Mouse (Mus musculus) c-Kit-positive CD71-positive TER-119-positive erythroid progenitor cells, embryonic 14.5 days (primary cell): Measurements from ENCODE around the gene Galr3.
A peak's percentile ranks its signal among the peaks of the same experiment; 100 is the strongest.
"Not testable (repeated sequence)": the region's sequence is repeated elsewhere in the genome, so short reads cannot be mapped to it uniquely, and the experiment has no call there.

Source experiments
- DNase-seq: peaks from one replicate; pipeline ENCODE4 v3.0.0-alpha.2; 2013; ENCODE audit warnings: low spot score

The Galr3 gene

DNA sequence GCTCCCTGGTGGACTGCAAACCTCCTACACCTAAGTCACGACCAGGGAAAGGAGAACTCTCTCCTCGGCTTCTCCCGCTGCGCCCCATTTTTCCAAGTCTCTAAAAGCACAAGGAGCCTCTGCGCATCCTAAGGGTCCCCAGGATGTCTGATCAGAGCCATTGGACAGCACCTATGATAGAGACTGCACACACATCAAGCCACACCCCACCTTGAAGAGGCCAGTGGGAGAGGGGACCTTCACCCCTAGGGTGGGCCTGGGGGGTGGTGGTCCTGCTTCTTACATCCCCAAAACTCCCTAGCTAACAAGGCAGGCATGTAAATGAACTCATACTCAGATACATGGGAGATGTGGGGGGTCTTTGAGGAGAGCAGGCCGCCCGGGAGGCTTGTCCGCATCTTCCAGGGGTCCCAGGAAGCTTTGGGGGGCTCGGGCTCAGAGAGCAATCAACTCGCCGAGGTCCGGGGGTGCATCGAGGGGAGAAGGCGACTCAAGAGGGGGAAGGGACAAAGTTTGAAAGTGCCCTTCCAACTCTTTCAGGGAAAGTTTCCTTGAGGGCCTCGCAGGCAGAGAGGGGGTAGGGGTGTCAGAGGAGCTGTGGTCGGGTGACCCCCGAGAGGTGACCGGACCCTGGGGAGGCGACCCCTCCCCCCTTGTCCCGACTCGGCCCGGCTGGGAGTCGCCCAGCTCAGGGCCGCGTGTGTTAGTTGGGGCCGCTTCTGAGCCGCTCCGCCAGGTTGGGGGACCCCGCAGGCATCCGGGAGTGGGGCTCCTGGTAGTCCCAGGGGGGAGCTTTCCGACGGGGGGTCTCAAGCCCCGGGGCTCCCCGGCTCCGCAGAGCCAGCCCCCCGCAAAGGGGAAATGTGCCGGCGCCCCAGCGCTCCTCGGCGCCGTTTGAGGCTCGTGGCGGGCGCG, 14.1 kb upstream of the Galr3 start:
- no peak for DNase-seq

DNA sequence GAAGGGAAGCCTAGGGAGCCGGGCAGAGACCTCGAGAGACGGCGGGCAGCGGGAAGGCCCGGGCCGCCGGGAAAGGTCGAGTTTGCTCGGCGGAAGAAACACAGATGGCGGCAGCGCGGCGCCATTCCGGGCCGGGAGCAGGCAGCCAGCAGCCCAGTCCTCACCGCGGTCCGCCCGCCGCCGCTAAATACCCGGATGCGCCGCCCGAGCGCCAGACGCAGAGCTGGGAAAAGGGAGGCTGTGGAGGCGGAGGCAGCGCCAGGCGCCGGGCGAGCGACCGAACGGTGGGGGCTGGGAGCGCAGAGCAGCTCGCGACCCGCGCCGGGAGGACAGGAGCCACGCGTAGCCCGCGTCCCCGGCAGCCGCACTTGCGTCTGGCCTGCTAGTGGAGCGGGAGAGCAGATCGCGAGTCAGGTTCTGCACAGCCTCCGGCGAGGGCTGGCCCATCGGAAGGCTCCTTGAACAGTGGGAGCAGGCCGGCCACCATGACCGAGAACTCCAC, 13.4 kb upstream of the Galr3 start, which contains the start of gene H1f0:
H1f0 (plus strand) TSS at position 214 of the 502 bp plus-strand sequence.
- peak; percentile 63 for DNase-seq

DNA sequence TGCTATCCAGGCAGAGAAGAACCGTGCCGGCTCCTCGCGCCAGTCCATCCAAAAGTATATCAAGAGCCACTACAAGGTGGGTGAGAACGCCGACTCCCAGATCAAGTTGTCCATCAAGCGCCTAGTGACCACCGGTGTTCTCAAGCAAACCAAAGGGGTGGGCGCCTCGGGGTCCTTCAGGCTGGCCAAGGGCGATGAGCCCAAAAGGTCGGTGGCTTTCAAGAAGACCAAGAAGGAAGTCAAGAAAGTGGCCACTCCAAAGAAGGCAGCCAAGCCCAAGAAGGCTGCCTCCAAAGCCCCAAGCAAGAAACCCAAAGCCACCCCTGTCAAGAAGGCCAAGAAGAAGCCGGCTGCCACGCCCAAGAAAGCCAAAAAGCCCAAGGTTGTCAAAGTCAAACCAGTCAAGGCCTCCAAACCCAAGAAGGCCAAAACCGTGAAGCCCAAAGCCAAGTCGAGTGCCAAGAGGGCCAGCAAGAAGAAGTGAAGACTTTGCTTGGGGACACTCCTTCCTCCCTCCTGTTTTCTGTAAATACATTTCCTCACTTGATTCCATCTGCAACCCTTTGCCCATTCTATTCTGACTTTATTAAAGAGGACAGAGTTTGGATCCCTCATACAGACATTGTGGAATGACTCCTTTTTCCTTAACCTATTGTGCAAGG, 12.7 kb upstream of the Galr3 start:
- no peak for DNase-seq

DNA sequence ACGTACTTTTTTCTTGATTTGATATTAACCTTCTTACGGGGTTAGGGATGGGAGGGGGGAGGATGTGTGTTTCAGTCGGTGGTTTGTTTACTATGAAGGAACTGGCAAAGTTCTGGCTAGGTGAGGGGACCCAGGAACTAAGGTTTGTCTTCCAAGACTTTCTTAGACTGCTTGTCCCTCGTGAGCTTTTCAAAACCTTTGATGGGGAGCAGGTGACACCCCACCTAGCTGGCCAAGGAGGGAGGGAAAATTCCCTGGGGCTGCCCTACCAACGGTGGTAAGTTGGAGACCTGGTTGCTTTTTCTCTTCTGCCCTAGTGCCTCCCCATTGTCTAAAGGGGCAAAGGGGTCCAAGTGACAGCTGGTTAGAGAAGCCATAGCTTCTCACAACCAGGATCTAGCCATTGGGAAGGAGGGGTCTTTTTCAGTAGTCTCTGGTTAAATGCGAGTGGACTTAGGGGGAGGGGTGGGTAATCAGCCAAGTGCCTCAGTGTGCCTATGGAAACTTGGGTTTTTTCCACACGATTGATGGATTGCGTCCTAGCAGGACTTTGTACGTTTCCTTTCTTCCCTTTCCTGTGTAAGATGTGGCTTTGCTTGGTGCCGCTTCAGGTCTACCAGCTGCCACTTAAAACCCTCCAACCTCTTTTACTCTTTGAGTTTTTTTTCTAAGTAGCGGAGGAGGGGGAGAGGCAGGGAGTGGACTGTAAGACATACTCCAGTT, 12.0 kb upstream of the Galr3 start:
- DNase-seq, result no peak

- peak; percentile 76 for DNase-seq
These were observed 10.9 kb upstream of the Galr3 start for GRCm38 (mm10) chr15:79030551-79031435.

- DNase-seq, result not testable (repeated sequence)
These were observed 9.8 kb upstream of the Galr3 start for GRCm38 (mm10) chr15:79031908-79032307.

GRCm38 (mm10) chr15:79037913-79038328, 3.8 kb upstream of the Galr3 start:
- peak; percentile 76 for DNase-seq

DNA sequence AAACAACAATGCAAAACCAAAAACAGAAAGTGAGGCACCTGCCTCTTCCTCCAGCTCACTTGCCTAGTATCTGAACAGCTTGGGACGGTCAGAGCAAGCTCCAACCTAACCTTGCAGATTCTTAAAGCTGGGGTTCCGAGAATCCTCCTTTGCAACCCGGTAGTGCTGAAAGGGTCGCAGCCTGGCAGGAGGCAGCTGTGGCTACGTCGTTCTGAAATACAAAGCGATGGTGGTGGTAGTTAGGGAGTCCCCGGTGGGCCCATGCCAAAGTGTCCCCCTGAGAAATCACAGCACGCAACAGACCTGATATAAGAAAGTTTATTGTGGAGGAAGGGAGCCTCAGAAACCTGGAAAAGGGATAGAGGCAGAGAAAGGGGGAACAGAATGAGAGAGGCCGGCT, 3.4 kb upstream of the Galr3 start:
- no peak for DNase-seq

GRCm38 (mm10) chr15:79038853-79039252, 2.8 kb upstream of the Galr3 start:
- DNase-seq, result peak; percentile 84

DNA sequence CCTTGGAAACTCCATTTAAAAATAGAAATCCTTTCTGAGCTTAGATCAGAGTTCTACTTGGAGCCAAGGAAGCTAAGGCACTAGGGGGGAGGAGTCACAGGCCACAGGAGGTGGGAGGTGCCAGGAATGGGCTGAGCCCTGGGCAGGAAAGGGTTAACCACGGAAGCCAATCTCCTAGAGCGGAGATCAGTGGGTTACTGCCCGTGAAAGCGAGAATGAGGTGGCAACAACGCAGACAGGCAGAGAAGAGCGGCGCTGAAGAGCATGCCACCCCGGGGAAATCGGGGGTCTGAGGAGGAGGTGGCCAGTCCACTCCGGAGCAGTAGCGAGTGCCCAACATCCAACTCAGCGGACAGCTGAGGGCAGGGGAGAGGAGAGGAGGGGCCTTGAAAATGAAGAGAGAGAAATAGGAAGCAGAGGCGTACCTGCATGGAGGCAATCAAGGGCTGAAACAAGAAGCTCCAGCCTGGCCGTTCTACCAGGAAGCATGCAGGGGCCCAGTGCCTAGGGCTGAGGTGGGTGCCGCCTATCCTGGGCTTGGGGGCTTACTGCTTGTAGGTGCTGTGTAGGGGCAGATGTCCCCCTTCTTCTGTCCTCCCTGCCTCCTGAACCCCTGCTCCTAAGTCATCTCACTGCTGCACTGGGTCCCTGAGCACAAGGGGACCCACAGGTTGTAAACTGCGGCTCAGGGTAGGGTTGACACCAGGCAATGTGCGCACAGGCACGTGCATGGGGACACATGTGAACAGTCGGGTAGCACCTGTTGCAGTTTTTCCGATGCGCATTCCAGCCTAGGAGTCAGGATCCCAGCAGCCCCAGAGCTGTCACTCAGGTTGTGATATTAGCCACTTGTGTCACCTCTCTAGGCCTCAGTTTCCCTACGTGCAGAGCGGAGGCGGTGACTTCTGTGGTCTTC, 926 bp upstream of the Galr3 start:
- no peak for DNase-seq

- no peak for DNase-seq
These were observed 1.2 kb downstream of the Galr3 start for GRCm38 (mm10) chr15:79042721-79043491.

DNA sequence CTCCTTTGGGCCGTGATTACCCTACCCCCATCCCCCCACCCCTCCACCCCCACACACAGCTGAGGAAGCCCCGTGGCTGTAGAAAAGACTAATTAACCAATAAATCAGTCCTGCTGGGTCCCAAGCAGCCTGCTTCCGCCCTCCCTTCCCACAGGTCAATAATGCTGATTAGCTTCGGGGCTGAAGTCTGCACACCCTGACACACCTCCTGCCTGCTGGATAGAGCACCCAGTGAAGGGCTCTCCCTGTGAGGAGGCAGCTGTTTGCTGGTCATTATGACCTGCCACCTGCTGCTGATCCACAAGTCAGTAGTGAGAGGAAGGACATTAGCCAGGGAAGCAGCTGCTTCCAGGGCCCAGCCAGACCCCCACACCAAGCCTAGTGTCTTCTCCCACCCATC, 3.2 kb downstream of the Galr3 start:
- no peak for DNase-seq

DNA sequence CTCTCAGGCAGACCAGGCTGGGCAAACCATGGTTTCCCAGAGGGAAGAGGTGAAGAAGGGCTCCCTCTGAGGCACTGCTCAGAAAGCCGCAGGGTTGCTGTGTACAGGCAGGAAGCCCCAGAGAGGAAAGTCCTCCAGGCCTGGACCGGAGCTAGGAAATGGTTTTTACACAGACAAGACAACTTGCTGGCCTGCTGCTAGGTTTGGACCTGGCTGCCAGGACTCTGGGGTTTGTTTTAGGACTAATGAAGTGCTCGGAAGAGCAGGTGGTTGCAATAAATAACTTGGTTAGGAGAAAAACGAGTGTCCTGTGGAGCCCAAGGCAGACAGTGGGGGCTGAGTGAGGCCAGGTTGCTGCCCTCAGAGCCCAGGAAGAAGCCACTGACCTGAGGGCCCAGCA, 6.5 kb downstream of the Galr3 start:
- DNase-seq, result no peak

GRCm38 (mm10) chr15:79050160-79050845, 8.6 kb downstream of the Galr3 start:
- DNase-seq, result no peak

- DNase-seq, result no peak
These were observed 9.3 kb downstream of the Galr3 start for GRCm38 (mm10) chr15:79050964-79051363.

DNA sequence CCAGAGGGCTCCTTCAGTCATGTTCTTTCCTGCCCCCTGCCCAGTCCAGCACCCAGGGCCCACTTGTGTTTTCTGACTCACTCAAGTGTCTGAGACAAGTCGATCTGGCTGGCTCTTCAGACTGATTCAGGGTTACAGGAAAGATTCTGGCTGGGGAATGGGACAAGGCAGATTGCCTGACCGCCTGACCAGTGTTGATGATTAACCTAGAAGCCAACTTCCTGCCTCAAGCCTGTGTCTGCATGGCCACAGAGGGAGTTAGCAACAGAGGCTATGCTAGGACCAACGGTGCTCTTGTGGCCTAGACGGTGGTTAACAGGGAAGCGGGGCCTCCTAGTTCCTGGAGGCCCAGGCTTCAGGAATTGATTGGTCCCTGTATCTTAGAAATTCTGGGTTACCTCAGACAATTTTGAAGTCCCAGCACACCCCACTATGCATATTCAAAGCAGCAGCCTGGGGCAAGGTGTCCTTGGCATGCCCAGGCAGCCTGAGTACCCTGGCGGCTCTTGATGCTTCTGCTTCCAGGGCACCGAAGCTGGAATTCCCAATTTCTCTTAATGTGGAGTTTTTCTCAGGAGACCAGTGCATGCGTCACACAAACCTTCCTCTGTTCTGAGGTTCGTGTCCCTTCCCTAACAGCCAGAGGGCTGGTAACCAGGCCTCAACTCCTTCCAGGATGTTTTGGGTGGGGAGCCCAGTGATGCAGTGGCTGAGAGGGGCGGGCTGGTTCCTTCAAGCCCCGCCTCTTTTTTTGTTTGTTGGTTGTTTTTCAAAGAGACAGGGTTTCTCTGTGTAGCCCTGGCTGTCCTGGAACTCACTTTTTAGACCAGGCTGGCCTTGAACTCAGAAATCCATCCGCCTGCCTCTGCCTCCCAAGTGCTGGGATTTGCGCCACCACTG, 10.0 kb downstream of the Galr3 start:
- no peak for DNase-seq

- no peak for DNase-seq
These were observed 10.7 kb downstream of the Galr3 start for GRCm38 (mm10) chr15:79052366-79052765.

GRCm38 (mm10) chr15:79056601-79057000, 14.9 kb downstream of the Galr3 start:
- no peak for DNase-seq
